Mouse (Mus musculus) bone marrow macrophage, adult 2 months (primary cell): ENCODE measurements at regions not wholly inside any gene's neighbourhood (a gene's known extent, or its start where the extent isn't known, plus 50 kb on each side); places are given as distances from the start of the nearest gene placed in this dataset.

Experiments used
- H3K27ac ChIP-seq: 2 replicates; pipeline ENCODE4 v1.5.1; 2012; ENCODE audit warnings: low read depth, low read length; ENCODE audit not compliant: insufficient read depth
- H3K4me1 ChIP-seq: 2 replicates; pipeline ENCODE4 v1.6.1; 2012; ENCODE audit warnings: low read length; ENCODE audit not compliant: control insufficient read depth, insufficient read depth
- H3K4me3 ChIP-seq: 2 replicates; pipeline ENCODE4 v1.5.1; 2012; ENCODE audit warnings: mild to moderate bottlenecking, low read length, moderate library complexity; ENCODE audit not compliant: insufficient read depth
- CTCF ChIP-seq: IDR thresholded peaks from 2 replicates; pipeline ENCODE4 v1.5.1; 2012; ENCODE audit warnings: low read depth, mild to moderate bottlenecking, low read length, moderate library complexity
- POLR2A ChIP-seq: IDR thresholded peaks from 2 replicates; pipeline ENCODE4 v1.6.1; 2012; ENCODE audit warnings: mild to moderate bottlenecking, low read depth, low read length, borderline replicate concordance

DNA sequence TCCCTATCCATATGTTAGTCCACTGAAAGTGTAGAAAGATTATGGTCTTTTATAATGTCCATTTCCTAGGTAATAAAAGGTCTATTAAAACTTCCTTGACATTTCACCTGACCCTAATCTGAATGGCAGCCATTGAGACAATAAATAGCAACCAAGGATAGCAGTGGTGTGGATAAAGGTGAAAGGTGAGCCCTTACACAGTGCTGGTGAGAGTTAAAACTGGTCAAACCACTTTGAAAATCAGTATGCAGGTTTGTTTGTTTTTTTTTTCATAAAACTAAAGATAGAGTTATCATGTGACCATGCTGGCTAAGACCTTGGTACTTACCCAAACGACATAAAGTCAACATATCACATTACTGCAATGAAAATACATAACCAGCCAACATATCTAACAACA lies 110.7 kb upstream of the Slc7a11 start:
- Histone ChIP-seq H3K4me3 (no peak overlapping the region), H3K27ac (no peak overlapping the region), H3K4me1 (no peaks in the 10 kb centered on the region)
- TF ChIP-seq POLR2A (no peak), CTCF (no peak)

DNA sequence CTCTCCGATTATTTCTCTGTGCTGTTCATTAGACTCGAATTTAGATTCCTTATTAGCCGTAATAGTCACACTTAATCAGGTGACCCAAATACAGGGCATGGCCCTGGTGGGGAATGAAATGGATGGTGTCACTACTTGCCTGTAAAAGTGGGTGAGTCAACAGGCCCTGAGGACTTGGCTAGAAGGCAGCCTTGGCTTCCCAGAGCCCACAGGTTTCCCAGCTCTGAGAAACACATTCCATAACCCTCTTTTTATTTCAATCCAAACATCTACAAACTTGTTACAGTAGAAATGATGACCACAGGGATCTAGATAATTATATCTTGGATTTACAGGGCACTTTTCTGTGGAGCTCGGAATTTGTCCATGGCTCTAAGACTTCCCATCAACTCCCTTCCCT lies 105.2 kb upstream of the Slc7a11 start:
- Histone ChIP-seq H3K27ac (no peak overlapping the region), H3K4me1 (no peaks in the 10 kb centered on the region), H3K4me3 (no peak overlapping the region)
- TF ChIP-seq POLR2A = no peak

DNA sequence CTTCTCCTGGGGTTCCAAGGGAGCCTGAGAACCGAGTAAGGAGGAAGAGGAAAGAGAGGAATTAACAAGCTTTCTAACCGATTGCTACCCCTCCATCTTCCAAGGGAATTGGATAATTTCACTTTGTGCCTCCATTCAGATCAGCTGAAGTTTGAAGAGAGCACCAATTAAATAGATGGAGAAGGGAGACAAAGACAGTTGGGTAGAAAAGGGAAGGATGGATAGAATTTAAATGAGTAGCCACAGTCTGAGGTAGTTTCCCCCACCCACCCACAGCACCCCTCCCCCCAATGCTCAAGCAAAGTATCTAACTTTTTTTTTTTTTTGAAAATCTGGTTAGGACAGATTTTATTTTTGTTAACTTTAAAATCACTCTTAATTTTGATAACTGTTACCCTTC lies 87.2 kb upstream of the Slc7a11 start:
- TF ChIP-seq CTCF (no peak), POLR2A (no peak)
- no peaks in the 10 kb centered on the region for H3K4me1 ChIP-seq
- H3K4me3 ChIP-seq = no peak overlapping the region
- no peak overlapping the region for H3K27ac ChIP-seq

DNA sequence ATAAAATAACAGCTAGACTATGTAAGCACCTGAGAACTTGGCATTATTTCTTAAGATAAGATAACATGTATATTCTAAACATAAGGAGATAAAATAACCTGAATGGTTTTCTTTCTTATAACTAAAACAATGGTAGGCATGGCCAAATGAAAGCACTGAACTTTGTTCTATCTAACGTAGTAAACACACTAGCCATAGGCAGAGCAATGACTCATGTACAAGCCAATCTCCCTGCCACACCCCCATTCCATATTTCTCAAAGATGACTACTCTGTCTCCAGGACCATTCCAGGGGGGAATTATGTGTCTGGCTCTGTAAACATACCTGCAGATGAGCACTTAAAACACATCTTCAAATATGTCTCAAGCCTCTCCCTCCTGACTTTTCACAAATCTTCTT lies 80.6 kb upstream of the Slc7a11 start:
- TF ChIP-seq POLR2A (no peak), CTCF (no peak)

DNA sequence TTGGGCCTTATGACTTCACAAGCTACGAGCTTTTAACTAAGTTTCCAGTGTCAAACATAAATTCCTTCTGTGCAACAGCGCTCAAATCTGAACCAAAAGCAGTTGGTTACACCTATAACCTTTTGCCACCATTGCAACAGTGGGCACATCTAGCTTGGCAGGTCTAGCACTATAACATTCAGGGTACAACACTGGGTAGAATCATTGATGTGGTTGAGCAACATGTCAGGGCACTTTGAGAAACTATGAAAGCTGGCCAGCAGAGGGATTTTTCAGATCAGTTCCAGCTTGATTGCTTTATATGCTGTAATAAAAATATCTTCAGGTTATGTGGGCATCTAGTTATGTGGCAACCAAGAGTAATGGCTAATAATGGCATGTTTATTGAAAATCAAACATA lies 63.8 kb upstream of the Slc7a11 start:
- no peak for TF ChIP-seq POLR2A
- no peak for TF ChIP-seq CTCF
- no peaks in the 10 kb centered on the region for H3K4me1 ChIP-seq

More for the DNA sequence above, 80.6 kb upstream of the Slc7a11 start:
- no peak overlapping the region for H3K4me3 ChIP-seq
- no peak overlapping the region for H3K27ac ChIP-seq
- H3K4me1 ChIP-seq = no peaks in the 10 kb centered on the region; the same call in 1 of the 2 replicates

More for the DNA sequence above, 63.8 kb upstream of the Slc7a11 start:
- Histone ChIP-seq H3K27ac (no peak overlapping the region), H3K4me3 (no peak overlapping the region)
